Comparison of ENCODE assay signal across 31 mouse cellular contexts in the genomic region with DNA sequence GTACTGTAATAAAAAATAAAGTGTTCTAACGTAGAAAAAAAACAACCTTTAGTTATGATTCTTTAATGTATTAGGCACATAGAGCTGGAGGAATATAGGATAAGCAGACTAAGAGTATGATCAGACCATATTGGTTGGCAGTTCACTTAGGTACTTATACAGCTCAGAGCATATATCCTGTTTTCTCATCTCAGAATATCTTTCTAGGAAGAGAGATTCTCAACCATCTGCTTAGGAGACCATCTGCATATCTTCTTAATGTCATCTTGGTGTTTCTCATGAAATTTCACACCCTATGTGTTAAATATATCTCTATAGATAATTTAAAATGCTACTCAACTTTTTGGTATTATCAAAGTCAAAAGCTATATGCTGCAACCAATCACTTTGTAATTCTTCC.
DNase-seq lines count a peak whose midpoint lies in the region; ATAC-seq lines count a peak whose summit lies in the region.
"Had no signal": no experiment of that assay in that cellular context is flagged by ENCODE, and none has a peak within 500 bp of the region (broad histone marks: within the 10 kb centered on the region; RNA-seq: fewer than 3 reads in every experiment).

No protein-coding gene starts in this region.

- no peak overlapping the region for H3K9ac ChIP-seq in forebrain, embryonic 16.5 days (replicated peaks; ENCODE audit: low read depth, low read length)
- no peak overlapping the region for H3K9ac ChIP-seq in forebrain, embryonic 11.5 days (ENCODE audit: low read length)
- H3K9ac ChIP-seq: embryonic facial prominence, embryonic 12.5 days; embryonic facial prominence, embryonic 15.5 days; forebrain, embryonic 13.5 days; heart, embryonic 13.5 days; hindbrain, embryonic 14.5 days had no signal

- no peak for DNase-seq in forebrain, embryonic 11.5 days (ENCODE audit: low spot score)
- DNase-seq in frontal cortex, adult 2 months (ENCODE audit: extremely low spot score in 1 of 2, low spot score in 1 of 2), result peak; percentile 2 to 51
- no peak for DNase-seq in frontal cortex, postnatal 14 days (ENCODE audit: low spot score in 2 of 2)
- peak; percentile 65 for DNase-seq in brain, adult 2 months (ENCODE audit: low read depth, low spot score)
- DNase-seq in brain, embryonic 18.5 days (ENCODE audit: low read depth, low spot score), result peak; percentile 36
- DNase-seq: adrenal gland, adult 2 months; adrenal gland, postnatal 14 days; B cell, adult 2 months; cerebellum, adult 11 months; cerebellum, adult 2 months; cerebellum, adult 9-11 months; cerebellum, postnatal 25 days; gastrocnemius, postnatal 25 days; heart, adult 2 months; heart, postnatal 14 days; heart, postnatal 4 days; kidney, adult 18-20 months had no signal

- H3K9me3 ChIP-seq in forebrain, embryonic 16.5 days (ENCODE audit: control insufficient read depth, low read length), result no peaks in the 10 kb centered on the region
- H3K9me3 ChIP-seq in forebrain, embryonic 11.5 days (ENCODE audit: control insufficient read depth, low read length), result no peaks in the 10 kb centered on the region
- H3K9me3 ChIP-seq: embryonic facial prominence, embryonic 12.5 days; embryonic facial prominence, embryonic 15.5 days; forebrain, embryonic 13.5 days; G1E; heart, embryonic 10.5 days; heart, embryonic 13.5 days had no signal

- no peak overlapping the region for H3K4me2 ChIP-seq in forebrain, embryonic 16.5 days (ENCODE audit: low read length)
- H3K4me2 ChIP-seq in forebrain, embryonic 11.5 days (ENCODE audit: low read depth, low read length, severe bottlenecking), result no peak overlapping the region
- H3K4me2 ChIP-seq: embryonic facial prominence, embryonic 12.5 days; embryonic facial prominence, embryonic 15.5 days; forebrain, embryonic 13.5 days; heart, embryonic 13.5 days; hindbrain, embryonic 14.5 days had no signal

- 59% methylated on average over 1 of the region's 1 CpGs for WGBS in forebrain, embryonic 16.5 days
- WGBS in forebrain, embryonic 11.5 days, result 71% methylated on average over 1 of the region's 1 CpGs

- no peaks in the 10 kb centered on the region for H3K4me1 ChIP-seq in forebrain, embryonic 16.5 days (replicated peaks; ENCODE audit: control insufficient read depth, insufficient read depth, low read length)
- H3K4me1 ChIP-seq in forebrain, embryonic 11.5 days (replicated peaks; ENCODE audit: control insufficient read depth, insufficient read depth, low read length), result no peaks in the 10 kb centered on the region
- H3K4me1 ChIP-seq: embryonic facial prominence, embryonic 12.5 days; embryonic facial prominence, embryonic 15.5 days; forebrain, embryonic 13.5 days; heart, embryonic 10.5 days; heart, embryonic 13.5 days had no signal

- no peaks in the 10 kb centered on the region for H3K36me3 ChIP-seq in forebrain, embryonic 16.5 days (ENCODE audit: control insufficient read depth, insufficient read depth)
- H3K36me3 ChIP-seq in forebrain, embryonic 11.5 days (ENCODE audit: control insufficient read depth, insufficient read depth, low read length), result no peaks in the 10 kb centered on the region
- H3K36me3 ChIP-seq: embryonic facial prominence, embryonic 12.5 days; embryonic facial prominence, embryonic 15.5 days; G1E; heart, embryonic 10.5 days; heart, embryonic 13.5 days had no signal

- no peaks in the 10 kb centered on the region for H3K27me3 ChIP-seq in forebrain, embryonic 16.5 days (replicated peaks; ENCODE audit: control insufficient read depth, insufficient read depth, low read length)
- H3K27me3 ChIP-seq in forebrain, embryonic 11.5 days (ENCODE audit: control insufficient read depth, insufficient read depth, low read length), result no peaks in the 10 kb centered on the region
- H3K27me3 ChIP-seq: CH12.LX; embryonic facial prominence, embryonic 12.5 days; embryonic facial prominence, embryonic 15.5 days; forebrain, embryonic 13.5 days; heart, embryonic 13.5 days; Patski had no signal

- peak; percentile 63 for ATAC-seq in forebrain, embryonic 16.5 days
- ATAC-seq in forebrain, embryonic 11.5 days (replicated peaks; ENCODE audit: low FRiP score), result no peak
- no peak for ATAC-seq in activated CD4-positive, CD25-positive, alpha-beta regulatory T cell, adult 4 months
- ATAC-seq: forebrain, embryonic 13.5 days; hindbrain, postnatal 0 days; inflammation-experienced regulatory T-cells, adult 6 months; intestine, embryonic 16.5 days; Patski had no signal

- no peak overlapping the region for H3K4me3 ChIP-seq in forebrain, embryonic 16.5 days (replicated peaks; ENCODE audit: low read length)
- H3K4me3 ChIP-seq in forebrain, embryonic 11.5 days (ENCODE audit: low read depth, low read length), result no peak overlapping the region
- H3K4me3 ChIP-seq: embryonic facial prominence, embryonic 12.5 days; embryonic facial prominence, embryonic 15.5 days; forebrain, embryonic 13.5 days; heart, adult 2 months; heart, embryonic 10.5 days; heart, embryonic 13.5 days had no signal

- H3K27ac ChIP-seq in forebrain, embryonic 16.5 days (ENCODE audit: low read length), result no peak overlapping the region
- H3K27ac ChIP-seq in forebrain, embryonic 11.5 days (ENCODE audit: low read depth, low read length), result no peak overlapping the region
- H3K27ac ChIP-seq: embryonic facial prominence, embryonic 12.5 days; embryonic facial prominence, embryonic 15.5 days; forebrain, embryonic 13.5 days; heart, adult 2 months; heart, embryonic 10.5 days; heart, embryonic 13.5 days; hindbrain, embryonic 14.5 days; hindbrain, postnatal 0 days had no signal

Comparison
In these comparisons a context has a peak if more than half of its experiments do, and no peak if none do; other contexts are left out.
1. DNase-seq: peak in frontal cortex, adult 2 months (2 of 2), brain, adult 2 months (single experiment) and brain, embryonic 18.5 days (single experiment); none in forebrain, embryonic 11.5 days (single experiment) and frontal cortex, postnatal 14 days (0 of 2).